Mouse (Mus musculus): ENCODE data around the gene Dck. TPM values are rescaled to one million over a fixed set of nuclear protein-coding genes. Genes with fewer than 3 reads are reported as not detected.

Gene Dck
- polyA plus RNA-seq, 1 experiment: 165 TPM

- Histone ChIP-seq H3K4me3 (ENCODE audit: insufficient read depth, low read depth, low read length) (no peak overlapping the region), H3K4me1 (ENCODE audit: control insufficient read depth, insufficient read depth, low read length) (peaks cover 9% of the 10 kb centered on the region; the same call in 1 of the 2 replicates), H3K27ac (ENCODE audit: insufficient read depth, low read depth, low read length) (no peak overlapping the region)
- TF ChIP-seq CTCF (IDR thresholded peaks at IDR 0.05; ENCODE audit: insufficient read depth, low read depth, low read length) (no peak), POLR2A (IDR thresholded peaks at IDR 0.05; ENCODE audit: insufficient read depth, low read depth, low read length) (no peak)
- 89% methylated on average over 4 of the region's 4 CpGs for WGBS
Observed at GRCm38 (mm10) chr5:88805616-88806015, 40.8 kb downstream of the Dck start.

DNA sequence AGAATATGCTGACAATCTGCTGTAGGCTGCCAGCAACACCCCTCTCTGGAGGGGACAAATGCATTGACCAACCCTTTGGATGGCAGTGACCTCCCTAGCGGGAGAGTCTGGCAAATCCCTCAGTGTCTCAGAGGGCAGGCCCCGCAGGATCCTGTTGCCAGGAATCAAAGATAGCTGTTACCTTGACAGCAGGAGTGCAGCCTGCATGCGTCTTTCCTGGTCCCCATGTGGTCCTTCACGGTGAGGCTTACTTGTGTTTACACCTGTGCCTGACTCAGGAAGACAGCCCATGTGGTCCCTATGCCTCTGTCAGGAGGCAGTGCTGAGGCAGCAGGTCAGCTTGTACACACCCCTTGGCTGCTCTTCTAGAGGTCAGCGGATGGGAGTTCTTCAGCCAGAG is 41.5 kb downstream of the Dck start:
- H3K4me3 ChIP-seq (ENCODE audit: insufficient read depth, low read depth, low read length): no peak overlapping the region
- H3K27ac ChIP-seq (ENCODE audit: insufficient read depth, low read depth, low read length): no peak overlapping the region
- TF ChIP-seq POLR2A (IDR thresholded peaks at IDR 0.05; ENCODE audit: insufficient read depth, low read depth, low read length): no peak
- TF ChIP-seq CTCF (IDR thresholded peaks at IDR 0.05; ENCODE audit: insufficient read depth, low read depth, low read length): no peak
- 63% methylated on average over 5 of the region's 5 CpGs for WGBS
- H3K4me1 ChIP-seq (ENCODE audit: control insufficient read depth, insufficient read depth, low read length): peaks cover 9% of the 10 kb centered on the region; the same call in 1 of the 2 replicates

GRCm38 (mm10) chr5:88807342-88807741 is 42.5 kb downstream of the Dck start:
- 22% methylated on average over 9 of the region's 9 CpGs for WGBS
- no peak overlapping the region for H3K4me3 ChIP-seq (ENCODE audit: insufficient read depth, low read depth, low read length)
- H3K27ac ChIP-seq (ENCODE audit: insufficient read depth, low read depth, low read length): no peak overlapping the region
- H3K4me1 ChIP-seq (ENCODE audit: control insufficient read depth, insufficient read depth, low read length): peaks cover 9% of the 10 kb centered on the region; the same call in 1 of the 2 replicates
- TF ChIP-seq POLR2A (IDR thresholded peaks at IDR 0.05; ENCODE audit: insufficient read depth, low read depth, low read length): no peak
- no peak for TF ChIP-seq CTCF (IDR thresholded peaks at IDR 0.05; ENCODE audit: insufficient read depth, low read depth, low read length)

- no peak overlapping the region for H3K4me3 ChIP-seq (ENCODE audit: insufficient read depth, low read depth, low read length)
- TF ChIP-seq POLR2A (IDR thresholded peaks at IDR 0.05; ENCODE audit: insufficient read depth, low read depth, low read length) (no peak), CTCF (IDR thresholded peaks at IDR 0.05; ENCODE audit: insufficient read depth, low read depth, low read length) (no peak)
- no peak overlapping the region for H3K27ac ChIP-seq (ENCODE audit: insufficient read depth, low read depth, low read length)
- WGBS: 83% methylated on average over 2 of the region's 2 CpGs
- no peaks in the 10 kb centered on the region for H3K4me1 ChIP-seq (ENCODE audit: control insufficient read depth, insufficient read depth, low read length)
Observed at GRCm38 (mm10) chr5:88813188-88813587, 48.4 kb downstream of the Dck start.

- 92% methylated on average over 4 of the region's 4 CpGs for WGBS
- Histone ChIP-seq H3K4me3 (ENCODE audit: insufficient read depth, low read depth, low read length) (no peak overlapping the region), H3K4me1 (ENCODE audit: control insufficient read depth, insufficient read depth, low read length) (no peaks in the 10 kb centered on the region), H3K27ac (ENCODE audit: insufficient read depth, low read depth, low read length) (no peak overlapping the region)
- TF ChIP-seq POLR2A (IDR thresholded peaks at IDR 0.05; ENCODE audit: insufficient read depth, low read depth, low read length): no peak
- no peak for TF ChIP-seq CTCF (IDR thresholded peaks at IDR 0.05; ENCODE audit: insufficient read depth, low read depth, low read length)
Observed at GRCm38 (mm10) chr5:88814552-88814951, 49.8 kb downstream of the Dck start.

DNA sequence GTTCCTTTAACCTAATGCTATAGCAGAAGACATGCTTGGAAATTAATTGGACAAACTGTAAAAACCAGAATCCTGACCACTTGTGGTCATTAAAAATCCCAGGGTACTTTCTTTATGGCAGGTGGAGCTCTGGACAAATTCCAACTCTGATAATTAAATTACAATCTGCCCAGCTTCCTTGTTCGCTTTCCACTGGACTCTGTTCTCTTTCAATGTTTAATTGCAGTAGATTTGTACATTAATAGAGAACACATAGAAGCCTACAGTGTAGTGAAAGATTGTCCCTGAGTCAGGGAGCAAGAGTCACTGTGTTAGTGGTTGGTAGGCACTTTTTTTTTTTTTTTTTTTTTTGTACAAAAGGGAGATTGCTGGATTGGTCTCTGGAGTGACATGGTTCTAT is 56.7 kb downstream of the Dck start:
- no peak overlapping the region for H3K4me3 ChIP-seq (ENCODE audit: insufficient read depth, low read depth, low read length)
- 79% methylated on average over 1 of the region's 1 CpGs for WGBS
- no peaks in the 10 kb centered on the region for H3K4me1 ChIP-seq (ENCODE audit: control insufficient read depth, insufficient read depth, low read length)
- TF ChIP-seq CTCF (IDR thresholded peaks at IDR 0.05; ENCODE audit: insufficient read depth, low read depth, low read length): no peak
- TF ChIP-seq POLR2A (IDR thresholded peaks at IDR 0.05; ENCODE audit: insufficient read depth, low read depth, low read length): no peak
- H3K27ac ChIP-seq (ENCODE audit: insufficient read depth, low read depth, low read length): no peak overlapping the region

GRCm38 (mm10) chr5:88824838-88825237 is 60.0 kb downstream of the Dck start:
- Histone ChIP-seq H3K4me1 (ENCODE audit: control insufficient read depth, insufficient read depth, low read length) (no peaks in the 10 kb centered on the region), H3K4me3 (ENCODE audit: insufficient read depth, low read depth, low read length) (no peak overlapping the region), H3K27ac (ENCODE audit: insufficient read depth, low read depth, low read length) (no peak overlapping the region)
- TF ChIP-seq CTCF (IDR thresholded peaks at IDR 0.05; ENCODE audit: insufficient read depth, low read depth, low read length) (no peak), POLR2A (IDR thresholded peaks at IDR 0.05; ENCODE audit: insufficient read depth, low read depth, low read length) (no peak)
- WGBS: 56% methylated on average over 10 of the region's 10 CpGs

GRCm38 (mm10) chr5:88829835-88830571 is 65.2 kb downstream of the Dck start:
- 29% methylated on average over 8 of the region's 8 CpGs for WGBS
- no peak for TF ChIP-seq POLR2A (IDR thresholded peaks at IDR 0.05; ENCODE audit: insufficient read depth, low read depth, low read length)
- no peak for TF ChIP-seq CTCF (IDR thresholded peaks at IDR 0.05; ENCODE audit: insufficient read depth, low read depth, low read length)
- no peaks in the 10 kb centered on the region for H3K4me1 ChIP-seq (ENCODE audit: control insufficient read depth, insufficient read depth, low read length)
- no peak overlapping the region for H3K4me3 ChIP-seq (ENCODE audit: insufficient read depth, low read depth, low read length)
- peak overlapping the region; percentile 94 for H3K27ac ChIP-seq (ENCODE audit: insufficient read depth, low read depth, low read length)

GRCm38 (mm10) chr5:88830880-88831279 is 66.1 kb downstream of the Dck start:
- Histone ChIP-seq H3K4me3 (ENCODE audit: insufficient read depth, low read depth, low read length) (no peak overlapping the region), H3K4me1 (ENCODE audit: control insufficient read depth, insufficient read depth, low read length) (no peaks in the 10 kb centered on the region), H3K27ac (ENCODE audit: insufficient read depth, low read depth, low read length) (peak overlapping the region; percentile 89)
- 21% methylated on average over 4 of the region's 4 CpGs for WGBS
- TF ChIP-seq POLR2A (IDR thresholded peaks at IDR 0.05; ENCODE audit: insufficient read depth, low read depth, low read length) (no peak), CTCF (IDR thresholded peaks at IDR 0.05; ENCODE audit: insufficient read depth, low read depth, low read length) (no peak)
